Mouse (Mus musculus) ES-E14 (cell line): ENCODE measurements at regions not wholly inside any gene's neighbourhood (a gene's known extent, or its start where the extent isn't known, plus 50 kb on each side); places are given as distances from the start of the nearest gene placed in this dataset.

ENCODE experiments used
- CHD2 ChIP-seq: IDR thresholded peaks from 2 replicates; pipeline ENCODE4 v1.6.1; 2014; ENCODE audit warnings: mild to moderate bottlenecking, low read depth, low read length, inconsistent platforms
- HCFC1 ChIP-seq: IDR thresholded peaks from 2 replicates; pipeline ENCODE4 v1.6.1; 2012; ENCODE audit warnings: low read length, inconsistent platforms, borderline replicate concordance; ENCODE audit not compliant: insufficient read depth
- MAFK ChIP-seq: IDR thresholded peaks from 2 replicates; pipeline ENCODE4 v1.6.1; 2014; ENCODE audit warnings: mild to moderate bottlenecking, low read depth, low read length, inconsistent platforms; ENCODE audit not compliant: insufficient read depth
- ZC3H11A ChIP-seq: IDR thresholded peaks from 2 replicates; pipeline ENCODE4 v1.6.1; 2012; ENCODE audit warnings: low read depth, mild to moderate bottlenecking, inconsistent platforms, low read length, borderline replicate concordance
- ZNF384 ChIP-seq: IDR thresholded peaks from 2 replicates; pipeline ENCODE4 v1.6.1; 2012; ENCODE audit warnings: low read depth, low read length, inconsistent platforms

GRCm38 (mm10) chr8:49825000-49825399 lies 981.2 kb upstream of the Tenm3 start:
- no peak for TF ChIP-seq MAFK
- TF ChIP-seq CHD2: no peak
- no peak for TF ChIP-seq ZC3H11A
- TF ChIP-seq HCFC1: no peak
- TF ChIP-seq ZNF384: no peak
